Mouse (Mus musculus): Measurements from ENCODE around the gene Thpo.

Thpo gene

GRCm38 (mm10) chr16:20733731-20734730, at the start of gene Thpo:
Gene Thpo (minus strand): TSS chr16:20734511.
- DNase-seq (ENCODE audit: extremely low read depth, low read depth, low spot score): no peak

- no peak for DNase-seq (ENCODE audit: extremely low read depth, low read depth, low spot score)
These were observed 49.6 kb upstream of the Thpo start for GRCm38 (mm10) chr16:20783891-20784290.

GRCm38 (mm10) chr16:20781101-20781630, 46.9 kb upstream of the Thpo start:
- DNase-seq (ENCODE audit: extremely low read depth, low read depth, low spot score): no peak

- DNase-seq (ENCODE audit: extremely low read depth, low read depth, low spot score): no peak
These were observed 45.5 kb upstream of the Thpo start for GRCm38 (mm10) chr16:20779846-20780245.

- no peak for DNase-seq (ENCODE audit: extremely low read depth, low read depth, low spot score)
These were observed 40.7 kb upstream of the Thpo start for GRCm38 (mm10) chr16:20775021-20775420.

- DNase-seq (ENCODE audit: extremely low read depth, low read depth, low spot score): no peak
These were observed 30.9 kb upstream of the Thpo start for GRCm38 (mm10) chr16:20765244-20765643.

- no peak for DNase-seq (ENCODE audit: extremely low read depth, low read depth, low spot score)
These were observed 27.4 kb upstream of the Thpo start for GRCm38 (mm10) chr16:20761681-20762080.

GRCm38 (mm10) chr16:20757385-20757784, 23.1 kb upstream of the Thpo start:
- no peak for DNase-seq (ENCODE audit: extremely low read depth, low read depth, low spot score)

- peak; percentile 81 for DNase-seq (ENCODE audit: extremely low read depth, low read depth, low spot score)
These were observed 21.7 kb upstream of the Thpo start for GRCm38 (mm10) chr16:20756052-20756451.

- DNase-seq (ENCODE audit: extremely low read depth, low read depth, low spot score): no peak
These were observed 16.2 kb upstream of the Thpo start for GRCm38 (mm10) chr16:20750518-20750917.

GRCm38 (mm10) chr16:20746641-20747040, 12.3 kb upstream of the Thpo start:
- peak; percentile 47 for DNase-seq (ENCODE audit: extremely low read depth, low read depth, low spot score)

- DNase-seq (ENCODE audit: extremely low read depth, low read depth, low spot score): no peak
These were observed 5.5 kb upstream of the Thpo start for GRCm38 (mm10) chr16:20739845-20740244.

- DNase-seq (ENCODE audit: extremely low read depth, low read depth, low spot score): no peak
These were observed 2.5 kb upstream of the Thpo start for GRCm38 (mm10) chr16:20736823-20737222.

- no peak for DNase-seq (ENCODE audit: extremely low read depth, low read depth, low spot score)
These were observed 1.9 kb upstream of the Thpo start for GRCm38 (mm10) chr16:20736168-20736567.

GRCm38 (mm10) chr16:20735651-20736050, 1.3 kb upstream of the Thpo start:
- DNase-seq (ENCODE audit: extremely low read depth, low read depth, low spot score): no peak

GRCm38 (mm10) chr16:20732925-20733730, 1.2 kb downstream of the Thpo start, which contains the start of gene Chrd:
Gene Chrd (plus strand): TSS chr16:20733127.
- DNase-seq (ENCODE audit: extremely low read depth, low read depth, low spot score): no peak

GRCm38 (mm10) chr16:20732251-20732924, 1.9 kb downstream of the Thpo start:
- no peak for DNase-seq (ENCODE audit: extremely low read depth, low read depth, low spot score)

GRCm38 (mm10) chr16:20731688-20732087, 2.6 kb downstream of the Thpo start:
- DNase-seq (ENCODE audit: extremely low read depth, low read depth, low spot score): no peak

- DNase-seq (ENCODE audit: extremely low read depth, low read depth, low spot score): no peak
These were observed 4.0 kb downstream of the Thpo start for GRCm38 (mm10) chr16:20730293-20730711.

GRCm38 (mm10) chr16:20726384-20726783, 7.9 kb downstream of the Thpo start:
- DNase-seq (ENCODE audit: extremely low read depth, low read depth, low spot score): no peak

- no peak for DNase-seq (ENCODE audit: extremely low read depth, low read depth, low spot score)
These were observed 8.6 kb downstream of the Thpo start for GRCm38 (mm10) chr16:20725750-20726149.
